Mouse (Mus musculus): ENCODE data around the gene Hnrnpk. TPM values are rescaled to one million over a fixed set of nuclear protein-coding genes. Genes with fewer than 3 reads are reported as not detected.
"Not testable (repeated sequence)": the region's sequence is repeated elsewhere in the genome, so short reads cannot be mapped to it uniquely, and the experiment has no call there.

Hnrnpk gene
- polyA plus RNA-seq (2015; fragmentation: Nextera tagmentation; extraction: Ambion mirVana): 1,925 and 2,161 TPM in 2 replicates

GRCm38 (mm10) chr13:58403243-58403642 lies at the start of gene Hnrnpk:
Hnrnpk (minus strand) TSS chr13:58403343.
- peak within 1 kb of the TSS; percentile 100 for H3K9ac ChIP-seq (replicated peaks; ENCODE audit: low read depth, low read length)
- peak within 1 kb of the TSS; percentile 65 for H3K4me3 ChIP-seq (replicated peaks; ENCODE audit: low read length)
- WGBS: 8% methylated on average over 17 of the region's 17 CpGs
- not testable (repeated sequence) for H3K27me3 ChIP-seq (replicated peaks; ENCODE audit: control insufficient read depth, insufficient read depth, low read length); H3K9me3 ChIP-seq (ENCODE audit: control insufficient read depth, low read length); ATAC-seq; H3K4me1 ChIP-seq (replicated peaks; ENCODE audit: control insufficient read depth, insufficient read depth, low read length); H3K36me3 ChIP-seq (ENCODE audit: control insufficient read depth, insufficient read depth)
- H3K27ac ChIP-seq (ENCODE audit: low read length): peak within 1 kb of the TSS; percentile 99
- H3K4me2 ChIP-seq (ENCODE audit: low read length): peak within 1 kb of the TSS; percentile 50

- no peak overlapping the region for H3K4me2 ChIP-seq (ENCODE audit: low read length)
- peaks cover 13% of the 10 kb centered on the region; the same call in 1 of the 2 replicates for H3K27me3 ChIP-seq (replicated peaks; ENCODE audit: control insufficient read depth, insufficient read depth, low read length)
- no peaks in the 10 kb centered on the region for H3K36me3 ChIP-seq (ENCODE audit: control insufficient read depth, insufficient read depth)
- 0 out of 2 replicates have a peak, but pooled peaks cover 9% of the 10 kb centered on the region for H3K4me1 ChIP-seq (replicated peaks; ENCODE audit: control insufficient read depth, insufficient read depth, low read length)
- no peaks in the 10 kb centered on the region for H3K9me3 ChIP-seq (ENCODE audit: control insufficient read depth, low read length)
- 75% methylated on average over 4 of the region's 4 CpGs for WGBS
- no peak overlapping the region for H3K4me3 ChIP-seq (replicated peaks; ENCODE audit: low read length)
- no peak overlapping the region for H3K9ac ChIP-seq (replicated peaks; ENCODE audit: low read depth, low read length)
- no peak overlapping the region for H3K27ac ChIP-seq (ENCODE audit: low read length)
- ATAC-seq: no peak
Observed at GRCm38 (mm10) chr13:58452246-58452645, 49.1 kb upstream of the Hnrnpk start.

- Histone ChIP-seq H3K27me3 (replicated peaks; ENCODE audit: control insufficient read depth, insufficient read depth, low read length) (peaks cover 13% of the 10 kb centered on the region; the same call in 1 of the 2 replicates), H3K4me1 (replicated peaks; ENCODE audit: control insufficient read depth, insufficient read depth, low read length) (0 out of 2 replicates have a peak, but pooled peaks cover 9% of the 10 kb centered on the region), H3K4me2 (ENCODE audit: low read length) (no peak overlapping the region), H3K9me3 (ENCODE audit: control insufficient read depth, low read length) (no peaks in the 10 kb centered on the region), H3K27ac (ENCODE audit: low read length) (no peak overlapping the region), H3K4me3 (replicated peaks; ENCODE audit: low read length) (no peak overlapping the region), H3K9ac (replicated peaks; ENCODE audit: low read depth, low read length) (no peak overlapping the region), H3K36me3 (ENCODE audit: control insufficient read depth, insufficient read depth) (no peaks in the 10 kb centered on the region)
- 24% methylated on average over 22 of the region's 22 CpGs for WGBS
- no peak for ATAC-seq
Observed at GRCm38 (mm10) chr13:58450459-58451182, 47.5 kb upstream of the Hnrnpk start.

GRCm38 (mm10) chr13:58446541-58446940 lies 43.4 kb upstream of the Hnrnpk start:
- H3K27ac ChIP-seq (ENCODE audit: low read length): no peak overlapping the region
- no peak overlapping the region for H3K4me2 ChIP-seq (ENCODE audit: low read length)
- H3K36me3 ChIP-seq (ENCODE audit: control insufficient read depth, insufficient read depth): no peaks in the 10 kb centered on the region
- H3K4me3 ChIP-seq (replicated peaks; ENCODE audit: low read length): no peak overlapping the region
- H3K4me1 ChIP-seq (replicated peaks; ENCODE audit: control insufficient read depth, insufficient read depth, low read length): 0 out of 2 replicates have a peak, but pooled peaks cover 5% of the 10 kb centered on the region
- ATAC-seq: no peak
- no peaks in the 10 kb centered on the region for H3K9me3 ChIP-seq (ENCODE audit: control insufficient read depth, low read length)
- H3K27me3 ChIP-seq (replicated peaks; ENCODE audit: control insufficient read depth, insufficient read depth, low read length): no peaks in the 10 kb centered on the region
- WGBS: 75% methylated on average over 2 of the region's 2 CpGs
- H3K9ac ChIP-seq (replicated peaks; ENCODE audit: low read depth, low read length): no peak overlapping the region

GRCm38 (mm10) chr13:58443787-58444186 lies 40.6 kb upstream of the Hnrnpk start:
- H3K9ac ChIP-seq (replicated peaks; ENCODE audit: low read depth, low read length): no peak overlapping the region
- no peaks in the 10 kb centered on the region for H3K9me3 ChIP-seq (ENCODE audit: control insufficient read depth, low read length)
- 71% methylated on average over 7 of the region's 7 CpGs for WGBS
- no peak overlapping the region for H3K27ac ChIP-seq (ENCODE audit: low read length)
- H3K4me3 ChIP-seq (replicated peaks; ENCODE audit: low read length): no peak overlapping the region
- no peak overlapping the region for H3K4me2 ChIP-seq (ENCODE audit: low read length)
- no peaks in the 10 kb centered on the region; the same call in 1 of the 2 replicates for H3K4me1 ChIP-seq (replicated peaks; ENCODE audit: control insufficient read depth, insufficient read depth, low read length)
- no peak for ATAC-seq
- no peaks in the 10 kb centered on the region for H3K27me3 ChIP-seq (replicated peaks; ENCODE audit: control insufficient read depth, insufficient read depth, low read length)
- no peaks in the 10 kb centered on the region for H3K36me3 ChIP-seq (ENCODE audit: control insufficient read depth, insufficient read depth)

GRCm38 (mm10) chr13:58443326-58443725 lies 40.2 kb upstream of the Hnrnpk start:
- Histone ChIP-seq H3K4me3 (replicated peaks; ENCODE audit: low read length) (no peak overlapping the region), H3K27ac (ENCODE audit: low read length) (no peak overlapping the region), H3K27me3 (replicated peaks; ENCODE audit: control insufficient read depth, insufficient read depth, low read length) (no peaks in the 10 kb centered on the region), H3K9me3 (ENCODE audit: control insufficient read depth, low read length) (no peaks in the 10 kb centered on the region), H3K9ac (replicated peaks; ENCODE audit: low read depth, low read length) (no peak overlapping the region), H3K4me1 (replicated peaks; ENCODE audit: control insufficient read depth, insufficient read depth, low read length) (no peaks in the 10 kb centered on the region; the same call in 1 of the 2 replicates), H3K36me3 (ENCODE audit: control insufficient read depth, insufficient read depth) (no peaks in the 10 kb centered on the region), H3K4me2 (ENCODE audit: low read length) (no peak overlapping the region)
- ATAC-seq: no peak
- WGBS: 57% methylated on average over 4 of the region's 4 CpGs

GRCm38 (mm10) chr13:58439716-58440115 lies 36.6 kb upstream of the Hnrnpk start:
- Histone ChIP-seq H3K9me3 (ENCODE audit: control insufficient read depth, low read length) (no peaks in the 10 kb centered on the region), H3K4me2 (ENCODE audit: low read length) (no peak overlapping the region), H3K4me1 (replicated peaks; ENCODE audit: control insufficient read depth, insufficient read depth, low read length) (no peaks in the 10 kb centered on the region; the same call in 1 of the 2 replicates), H3K4me3 (replicated peaks; ENCODE audit: low read length) (no peak overlapping the region), H3K9ac (replicated peaks; ENCODE audit: low read depth, low read length) (no peak overlapping the region), H3K27ac (ENCODE audit: low read length) (no peak overlapping the region), H3K27me3 (replicated peaks; ENCODE audit: control insufficient read depth, insufficient read depth, low read length) (no peaks in the 10 kb centered on the region), H3K36me3 (ENCODE audit: control insufficient read depth, insufficient read depth) (no peaks in the 10 kb centered on the region)
- ATAC-seq: no peak
- WGBS: 63% methylated on average over 2 of the region's 2 CpGs

GRCm38 (mm10) chr13:58423061-58423660 lies 20.0 kb upstream of the Hnrnpk start:
- 68% methylated on average over 10 of the region's 10 CpGs for WGBS

GRCm38 (mm10) chr13:58422242-58422641 lies 19.1 kb upstream of the Hnrnpk start:
- Histone ChIP-seq H3K4me1 (replicated peaks; ENCODE audit: control insufficient read depth, insufficient read depth, low read length) (no peaks in the 10 kb centered on the region), H3K4me2 (ENCODE audit: low read length) (no peak overlapping the region), H3K9ac (replicated peaks; ENCODE audit: low read depth, low read length) (no peak overlapping the region), H3K36me3 (ENCODE audit: control insufficient read depth, insufficient read depth) (no peaks in the 10 kb centered on the region), H3K9me3 (ENCODE audit: control insufficient read depth, low read length) (no peaks in the 10 kb centered on the region), H3K27ac (ENCODE audit: low read length) (no peak overlapping the region), H3K27me3 (replicated peaks; ENCODE audit: control insufficient read depth, insufficient read depth, low read length) (no peaks in the 10 kb centered on the region), H3K4me3 (replicated peaks; ENCODE audit: low read length) (no peak overlapping the region)
- no peak for ATAC-seq
- WGBS: 87% methylated on average over 4 of the region's 4 CpGs

More at GRCm38 (mm10) chr13:58423061-58423660, 20.0 kb upstream of the Hnrnpk start:
- ATAC-seq: no peak
- H3K4me3 ChIP-seq (replicated peaks; ENCODE audit: low read length): no peak overlapping the region
- H3K9ac ChIP-seq (replicated peaks; ENCODE audit: low read depth, low read length): no peak overlapping the region
- H3K27ac ChIP-seq (ENCODE audit: low read length): no peak overlapping the region
- H3K36me3 ChIP-seq (ENCODE audit: control insufficient read depth, insufficient read depth): no peaks in the 10 kb centered on the region
- H3K9me3 ChIP-seq (ENCODE audit: control insufficient read depth, low read length): no peaks in the 10 kb centered on the region
- no peaks in the 10 kb centered on the region for H3K4me1 ChIP-seq (replicated peaks; ENCODE audit: control insufficient read depth, insufficient read depth, low read length)
- H3K4me2 ChIP-seq (ENCODE audit: low read length): no peak overlapping the region
- H3K27me3 ChIP-seq (replicated peaks; ENCODE audit: control insufficient read depth, insufficient read depth, low read length): no peaks in the 10 kb centered on the region

Measured in forebrain, embryonic 16.5 days (tissue).